Comparison of ENCODE assay signal across 8 mouse cellular contexts in the genomic region with DNA sequence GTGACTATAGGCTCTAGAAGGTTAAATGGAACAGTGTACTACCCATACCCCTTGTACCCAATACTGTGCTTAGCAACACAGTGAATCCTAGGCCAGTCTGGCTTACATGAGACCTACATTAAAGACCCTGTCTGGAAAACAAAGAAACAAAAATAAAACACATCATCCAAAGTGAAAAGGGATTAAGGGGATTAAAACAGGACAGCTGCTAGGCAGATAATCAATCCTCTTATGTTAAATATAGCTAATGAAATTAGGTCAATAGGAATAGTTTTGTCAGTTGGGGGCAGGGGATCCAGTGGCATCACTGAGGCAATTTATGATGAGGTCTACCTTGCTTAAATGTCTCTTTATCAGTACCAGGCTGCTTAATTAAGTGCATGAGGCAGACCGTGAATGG. TPM values are rescaled to one million over a fixed set of nuclear protein-coding genes. Genes with fewer than 3 reads are reported as not detected.
DNase-seq lines count a peak whose midpoint lies in the region; ATAC-seq and TF ChIP-seq lines count a peak whose summit lies in the region.

Gene Kdm4c, plus strand, starts transcription at position 322 of the 400 bp plus-strand sequence.

- H3K36me3 ChIP-seq in hindbrain, embryonic 10.5 days, result no peaks in the 10 kb centered on the region
- H3K36me3 ChIP-seq in hindbrain, postnatal 0 days (ENCODE audit: insufficient read depth, low read length), result no peaks in the 10 kb centered on the region
- no peaks in the 10 kb centered on the region for H3K36me3 ChIP-seq in heart, embryonic 12.5 days

- no peaks in the 10 kb centered on the region for H3K27me3 ChIP-seq in hindbrain, embryonic 10.5 days (ENCODE audit: insufficient read depth, poor library complexity, severe bottlenecking)
- no peaks in the 10 kb centered on the region for H3K27me3 ChIP-seq in hindbrain, postnatal 0 days (ENCODE audit: insufficient read depth, low read length)
- H3K27me3 ChIP-seq in heart, embryonic 12.5 days (replicated peaks), result no peaks in the 10 kb centered on the region

- H3K4me1 ChIP-seq in hindbrain, embryonic 10.5 days (replicated peaks), result no peaks in the 10 kb centered on the region
- H3K4me1 ChIP-seq in hindbrain, postnatal 0 days (ENCODE audit: insufficient read depth, low read length), result no peaks in the 10 kb centered on the region
- no peaks in the 10 kb centered on the region for H3K4me1 ChIP-seq in heart, embryonic 12.5 days (replicated peaks)

- no peak for TF ChIP-seq CTCF in hindbrain, postnatal 0 days (IDR thresholded peaks at IDR 0.05; ENCODE audit: low read depth)

- 87% methylated on average over 1 of the region's 1 CpGs for WGBS in hindbrain, embryonic 10.5 days
- WGBS in hindbrain, postnatal 0 days, result 69% methylated on average over 1 of the region's 1 CpGs
- 79% methylated on average over 1 of the region's 1 CpGs for WGBS in heart, embryonic 12.5 days

- no peak within 1 kb of the TSS for H3K4me2 ChIP-seq in hindbrain, postnatal 0 days (ENCODE audit: low read depth, low read length)
- no peak within 1 kb of the TSS for H3K4me2 ChIP-seq in heart, embryonic 12.5 days

- intact Hi-C loops in left cerebral cortex, postnatal 4 days (cut with DNase I), result no loop called here

- H3K9ac ChIP-seq in hindbrain, postnatal 0 days (replicated peaks; ENCODE audit: low read length), result no peak within 1 kb of the TSS
- H3K9ac ChIP-seq in heart, embryonic 12.5 days, result no peak within 1 kb of the TSS

- no peak for ATAC-seq in hindbrain, postnatal 0 days
- ATAC-seq in heart, embryonic 12.5 days (ENCODE audit: insufficient number of reproducible peaks, low FRiP score), result no peak

- no peak for DNase-seq in hindbrain, embryonic 10.5 days (ENCODE audit: low spot score)
- no peak for DNase-seq in hindbrain, postnatal 0 days (ENCODE audit: low spot score)
- no peak for DNase-seq in adrenal gland, adult 2 months
- no peak for DNase-seq in left cerebral cortex, postnatal 4 days
- DNase-seq in testis, postnatal 14 days (ENCODE audit: low spot score), result no peak
- DNase-seq in liver, result no peak
- DNase-seq in lung, postnatal 10 days, result no peak

- H3K27ac ChIP-seq in hindbrain, embryonic 10.5 days, result no peak within 1 kb of the TSS
- no peak within 1 kb of the TSS for H3K27ac ChIP-seq in hindbrain, postnatal 0 days
- H3K27ac ChIP-seq in heart, embryonic 12.5 days (ENCODE audit: poor library complexity, severe bottlenecking), result no peak within 1 kb of the TSS

- no peak within 1 kb of the TSS for H3K4me3 ChIP-seq in hindbrain, embryonic 10.5 days
- no peak within 1 kb of the TSS for H3K4me3 ChIP-seq in hindbrain, postnatal 0 days (ENCODE audit: low read length)
- H3K4me3 ChIP-seq in heart, embryonic 12.5 days, result no peak within 1 kb of the TSS

- H3K9me3 ChIP-seq in hindbrain, embryonic 10.5 days, result no peaks in the 10 kb centered on the region
- H3K9me3 ChIP-seq in hindbrain, postnatal 0 days (ENCODE audit: low read length), result no peaks in the 10 kb centered on the region
- no peaks in the 10 kb centered on the region for H3K9me3 ChIP-seq in heart, embryonic 12.5 days (replicated peaks)

RNA-seq across cellular contexts. Expression of gene Kdm4c, which starts in this region (rescaled TPM):
- polyA plus RNA-seq in hindbrain, embryonic 10.5 days (2016; fragmentation: Nextera tagmentation; extraction: Ambion mirVana), result 10.2 TPM in 2 replicates
- 13.8 and 14.8 TPM in 2 replicates for total RNA-seq in hindbrain, postnatal 0 days (2014; rRNA removed)
- 8.2 and 9.5 TPM in 2 replicates for polyA plus RNA-seq in hindbrain, postnatal 0 days (2015; fragmentation: Nextera tagmentation; extraction: Ambion mirVana)
- total RNA-seq in adrenal gland, adult 2 months (2021), result 10 to 100 TPM; 20.6 TPM
- 0.57 and 0.90 TPM in 2 replicates for polyA plus RNA-seq in adrenal gland, adult 2 months (2012; rRNA removed)
- 13.5 and 13.8 TPM in 2 replicates for polyA plus RNA-seq in heart, embryonic 12.5 days (2016; fragmentation: Nextera tagmentation; extraction: Ambion mirVana)
- total RNA-seq in left cerebral cortex, postnatal 4 days (2021), result 10 to 100 TPM; 27.5 to 27.8 TPM
